Mouse (Mus musculus) olfactory bulb, adult 2 months (tissue): ENCODE data around the gene Kcnmb4. TPM values are rescaled to one million over a fixed set of nuclear protein-coding genes. Genes with fewer than 3 reads are reported as not detected.

Experiments used
- H3K27ac ChIP-seq: fragments of 200-500 bp; 2 replicates; pipeline ENCODE4 v1.5.1; 2012; ENCODE audit warnings: low read depth, low read length; ENCODE audit not compliant: insufficient read depth
- H3K4me1 ChIP-seq: fragments of 200-500 bp; 2 replicates; pipeline ENCODE4 v1.6.1; 2012; ENCODE audit warnings: low read length; ENCODE audit not compliant: control insufficient read depth, insufficient read depth
- H3K4me3 ChIP-seq: fragments of 200-500 bp; 2 replicates; pipeline ENCODE4 v1.5.1; 2012; ENCODE audit warnings: mild to moderate bottlenecking, low read depth, low read length, moderate library complexity; ENCODE audit not compliant: insufficient read depth
- CTCF ChIP-seq: fragments of 200-500 bp; IDR thresholded peaks from 2 replicates; pipeline ENCODE4 v1.5.1; 2012; ENCODE audit warnings: low read depth, mild to moderate bottlenecking, low read length, moderate library complexity; ENCODE audit not compliant: insufficient read depth
- POLR2A ChIP-seq: fragments of 200-500 bp; IDR thresholded peaks from 2 replicates; pipeline ENCODE4 v1.6.1; 2012; ENCODE audit warnings: mild to moderate bottlenecking, low read depth, low read length, moderate library complexity; ENCODE audit not compliant: insufficient read depth
- WGBS: fragments of 180-500 bp; shearing (Covaris S2); methylation state at CpG from one replicate; pipeline ENCODE4 v1.1.7; 2018; 5-methylcytosine and 5-hydroxymethylcytosine counted together
- polyA plus RNA-seq: library from polyadenylated mRNA; stranded (reverse); fragments of >200 nt; gene quantifications from 2 replicates; pipeline ENCODE4 v1.2.4, GENCODE M21; 2012; ENCODE audit warnings: low replicate concordance; ENCODE audit not compliant: missing spikeins, insufficient read depth, insufficient read length

Gene Kcnmb4
- polyA plus RNA-seq, 1 experiment, result not detected

GRCm38 (mm10) chr10:116440946-116441345 lies 32.7 kb downstream of the Kcnmb4 start:
- Histone ChIP-seq H3K27ac (no peak overlapping the region), H3K4me1 (no peaks in the 10 kb centered on the region), H3K4me3 (no peak overlapping the region)
- TF ChIP-seq CTCF, result no peak
- TF ChIP-seq POLR2A, result no peak
- WGBS, result 94% methylated on average over 7 of the region's 7 CpGs

GRCm38 (mm10) chr10:116440088-116440487 lies 33.6 kb downstream of the Kcnmb4 start:
- WGBS, result 79% methylated on average over 10 of the region's 10 CpGs

GRCm38 (mm10) chr10:116435455-116435854 lies 38.2 kb downstream of the Kcnmb4 start:
- H3K4me1 ChIP-seq, result no peaks in the 10 kb centered on the region
- H3K4me3 ChIP-seq, result no peak overlapping the region
- no peak overlapping the region for H3K27ac ChIP-seq
- WGBS, result 68% methylated on average over 12 of the region's 12 CpGs
- TF ChIP-seq POLR2A, result no peak
- no peak for TF ChIP-seq CTCF

More at GRCm38 (mm10) chr10:116440088-116440487, 33.6 kb downstream of the Kcnmb4 start:
- TF ChIP-seq POLR2A (no peak), CTCF (no peak)
- no peaks in the 10 kb centered on the region for H3K4me1 ChIP-seq
- H3K4me3 ChIP-seq, result no peak overlapping the region
- no peak overlapping the region for H3K27ac ChIP-seq

- TF ChIP-seq POLR2A (no peak), CTCF (no peak)
- Histone ChIP-seq H3K4me1 (peaks cover 8% of the 10 kb centered on the region; the same call in 1 of the 2 replicates), H3K4me3 (no peak overlapping the region), H3K27ac (no peak overlapping the region)
- WGBS, result 89% methylated on average over 7 of the region's 7 CpGs
Measured at GRCm38 (mm10) chr10:116432421-116432820, 41.3 kb downstream of the Kcnmb4 start.

GRCm38 (mm10) chr10:116428026-116428780 lies 45.5 kb downstream of the Kcnmb4 start:
- Histone ChIP-seq H3K4me3 (no peak overlapping the region), H3K27ac (peak overlapping the region; percentile 50; the same call in 1 of the 2 replicates), H3K4me1 (peaks cover 8% of the 10 kb centered on the region)
- 78% methylated on average over 26 of the region's 26 CpGs for WGBS
- TF ChIP-seq POLR2A, result no peak
- no peak for TF ChIP-seq CTCF

- H3K27ac ChIP-seq, result peak overlapping the region; percentile 41; the same call in 1 of the 2 replicates
Measured at GRCm38 (mm10) chr10:116426176-116426575, 47.5 kb downstream of the Kcnmb4 start.

GRCm38 (mm10) chr10:116424921-116425320 lies 48.8 kb downstream of the Kcnmb4 start:
- 70% methylated on average over 6 of the region's 6 CpGs for WGBS
- H3K27ac ChIP-seq, result no peak overlapping the region
- H3K4me1 ChIP-seq, result peaks cover 8% of the 10 kb centered on the region
- H3K4me3 ChIP-seq, result no peak overlapping the region
- TF ChIP-seq POLR2A, result no peak
- TF ChIP-seq CTCF, result no peak

More at GRCm38 (mm10) chr10:116426176-116426575, 47.5 kb downstream of the Kcnmb4 start:
- H3K4me3 ChIP-seq, result no peak overlapping the region
- TF ChIP-seq POLR2A (no peak), CTCF (no peak)
- 51% methylated on average over 7 of the region's 7 CpGs for WGBS
- peaks cover 8% of the 10 kb centered on the region for H3K4me1 ChIP-seq

GRCm38 (mm10) chr10:116422551-116422950 lies 51.1 kb downstream of the Kcnmb4 start:
- Histone ChIP-seq H3K27ac (no peak overlapping the region), H3K4me3 (no peak overlapping the region), H3K4me1 (peaks cover 4% of the 10 kb centered on the region)
- TF ChIP-seq POLR2A, result no peak
- TF ChIP-seq CTCF, result no peak
- 89% methylated on average over 2 of the region's 2 CpGs for WGBS

GRCm38 (mm10) chr10:116420976-116421375 lies 52.7 kb downstream of the Kcnmb4 start:
- TF ChIP-seq POLR2A, result no peak
- TF ChIP-seq CTCF, result no peak
- no peak overlapping the region for H3K27ac ChIP-seq
- 39% methylated on average over 6 of the region's 6 CpGs for WGBS
- peaks cover 7% of the 10 kb centered on the region for H3K4me1 ChIP-seq
- H3K4me3 ChIP-seq, result no peak overlapping the region
